20 mouse cellular contexts compared by ENCODE assay signal in genomic region chr6:37901791-37902190, GRCm38 (mm10).
"Had no signal": no experiment of that assay in that cellular context is flagged by ENCODE, and none has a peak within 500 bp of the region (broad histone marks: within the 10 kb centered on the region; RNA-seq: fewer than 3 reads in every experiment).

No protein-coding gene starts in this region.

- H3K27me3 ChIP-seq: midbrain, embryonic 12.5 days; neural tube, embryonic 13.5 days; neural tube, embryonic 15.5 days; stomach, embryonic 15.5 days had no signal

- DNase-seq: lung, adult 18-20 months; lung, embryonic 14.5 days; lung, postnatal 10 days; lung, postnatal 4 days; midbrain, embryonic 14.5 days; retina, postnatal 1 day; right cerebral cortex, adult 18-20 months; right cerebral cortex, postnatal 25 days; right cerebral cortex, postnatal 4 days; spleen, adult 18-20 months; thymus, adult 2 months; thymus, postnatal 25 days; thymus, postnatal 4 days had no signal

- H3K4me1 ChIP-seq: midbrain, embryonic 10.5 days; midbrain, embryonic 12.5 days; neural tube, embryonic 13.5 days; stomach, embryonic 15.5 days had no signal

- H3K27ac ChIP-seq: midbrain, embryonic 10.5 days; midbrain, embryonic 12.5 days; neural tube, embryonic 13.5 days; neural tube, embryonic 15.5 days; stomach, embryonic 15.5 days; stomach, postnatal 0 days had no signal

- H3K4me3 ChIP-seq: midbrain, embryonic 10.5 days; midbrain, embryonic 12.5 days; myocyte; neural tube, embryonic 13.5 days; neural tube, embryonic 15.5 days; stomach, embryonic 15.5 days had no signal
